Mouse (Mus musculus): ENCODE results near the gene N4bp2l2.

- TF ChIP-seq CTCF (IDR thresholded peaks at IDR 0.05; ENCODE audit: extremely low read depth, insufficient read depth, low read length), result peak; percentile 70
- peak; percentile 79 for TF ChIP-seq POLR2A (IDR thresholded peaks at IDR 0.05; ENCODE audit: extremely low read depth, insufficient read depth, low read length)
Observed at GRCm38 (mm10) chr5:150665132-150665954, 640 bp downstream of the N4bp2l2 start.
